Mouse (Mus musculus) duodenum, adult 2 months (tissue): ENCODE measurements around the gene Mapre1. TPM values are rescaled to one million over a fixed set of nuclear protein-coding genes. Genes with fewer than 3 reads are reported as not detected.

Experiments used
- polyA plus RNA-seq: library from polyadenylated mRNA; depleted of rRNA; stranded (reverse); fragments of >200 nt; gene quantifications from 2 replicates; pipeline ENCODE4 v1.2.3, GENCODE M21; 2012; ENCODE audit warnings: low replicate concordance; rRNA removed

Mapre1 gene
- 1.7 and 2.0 TPM in 2 replicates for polyA plus RNA-seq

DNA sequence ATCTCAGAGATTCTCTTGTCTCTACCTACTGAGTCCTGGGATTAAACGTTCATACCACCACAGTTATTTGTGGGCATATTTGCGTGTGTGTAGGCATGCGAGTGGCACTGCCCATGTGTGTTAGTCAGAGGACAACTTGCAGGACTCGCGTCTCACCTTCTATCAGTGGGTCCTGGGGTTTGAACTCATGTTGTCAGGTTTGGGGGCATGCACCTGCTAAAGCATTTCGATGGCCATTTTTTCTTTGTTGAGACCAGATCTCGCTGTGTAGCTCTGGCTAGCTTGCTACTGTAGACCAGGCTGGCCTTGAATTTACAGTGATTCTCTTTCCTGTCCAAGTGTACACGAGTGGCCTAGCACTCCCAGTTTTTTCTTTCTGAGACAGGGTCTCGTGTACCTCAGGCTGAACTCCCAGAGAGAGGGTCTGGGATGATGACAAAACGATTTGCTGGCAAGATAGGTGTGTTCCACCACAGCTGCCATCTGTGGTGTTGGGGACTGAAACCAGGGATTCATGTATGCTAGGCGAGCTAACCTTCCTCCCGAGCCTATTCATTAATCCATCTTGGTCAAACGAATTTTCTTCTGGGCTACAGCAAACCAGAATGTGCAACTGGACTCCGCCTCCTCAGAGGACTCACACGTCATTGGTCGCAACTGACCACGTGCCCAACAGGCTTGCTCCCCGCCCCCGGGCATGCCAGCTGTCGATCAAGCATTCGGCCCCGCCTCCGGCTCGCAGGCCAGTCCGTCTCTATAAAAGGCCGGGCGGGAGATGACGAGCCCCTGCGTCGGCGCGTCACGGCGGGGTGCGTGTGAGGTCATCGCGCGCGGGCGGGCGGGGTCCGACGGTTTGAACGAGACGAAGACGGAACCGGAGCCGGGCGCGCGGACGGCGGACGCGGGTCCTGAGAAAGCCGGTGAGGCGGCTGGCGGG, at the start of gene Mapre1:
Gene Mapre1 (plus strand): TSS at position 775 of the 937 bp plus-strand sequence.

GRCm38 (mm10) chr2:153696352-153696751, 44.7 kb upstream of the Mapre1 start, which contains the start of gene Dnmt3c:
TSS of gene Dnmt3c (plus strand) at chr2:153696652.

DNA sequence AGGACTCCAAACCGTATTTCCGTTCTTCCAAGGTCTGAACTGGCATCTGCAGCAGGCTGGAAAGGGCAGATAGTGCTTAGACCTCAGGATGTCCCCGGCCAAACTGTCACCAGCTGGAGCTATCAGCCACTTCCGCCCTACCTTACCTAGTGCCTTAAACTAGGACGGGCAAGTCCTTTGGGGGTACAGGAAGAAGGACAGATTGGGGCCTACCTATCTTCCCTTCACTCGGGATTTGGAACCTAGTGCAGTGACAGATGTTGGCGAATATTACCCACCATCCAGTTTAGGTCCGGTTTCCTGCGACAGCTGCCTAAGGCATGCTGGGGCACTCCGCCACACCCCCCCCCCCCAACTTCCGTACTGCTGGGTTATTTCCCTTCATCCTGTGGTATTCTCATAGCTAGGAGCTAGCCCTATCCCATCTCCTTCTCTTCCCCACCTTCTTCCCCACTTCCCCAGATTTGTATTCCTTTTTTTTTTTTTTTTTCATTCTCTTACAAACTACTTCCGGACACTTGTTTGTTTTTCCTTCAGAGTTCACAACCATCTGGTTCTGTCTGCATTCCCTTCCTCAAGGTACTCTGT, 38.4 kb downstream of the Mapre1 start, which contains the start of gene Efcab8:
Gene Efcab8 (plus strand): TSS at position 538 of the 588 bp plus-strand sequence.

Other genes with a start within 250 kb of the Mapre1 start
- gene 4930404H24Rik, start 248.5 kb upstream of the Mapre1 start, polyA plus RNA-seq = not detected in 2 replicates
- gene Nol4l, start 211.3 kb upstream of the Mapre1 start, polyA plus RNA-seq = 19.7 and 24.5 TPM in 2 replicates
- 16.3 and 18.4 TPM in 2 replicates for gene Commd7, start 108.5 kb upstream of the Mapre1 start, polyA plus RNA-seq
- 0.49 and 1.1 TPM in 2 replicates for gene Dnmt3b, start 91.8 kb upstream of the Mapre1 start, polyA plus RNA-seq
- not detected in 2 replicates for gene Dnmt3c, start 44.6 kb upstream of the Mapre1 start, polyA plus RNA-seq
- gene Efcab8, start 38.7 kb downstream of the Mapre1 start, polyA plus RNA-seq = 0.13 and 0.22 TPM in 2 replicates
- not detected in 2 replicates for gene Sun5, start 129.8 kb downstream of the Mapre1 start, polyA plus RNA-seq
- 0.07 TPM in 1 of 2 replicates, not detected in the other for gene Bpifb2, start 133.8 kb downstream of the Mapre1 start, polyA plus RNA-seq
- gene Bpifb6, start 159.1 kb downstream of the Mapre1 start, polyA plus RNA-seq = not detected in 2 replicates
- gene Bpifb3, start 177.0 kb downstream of the Mapre1 start, polyA plus RNA-seq = not detected in 2 replicates
- 0.06 TPM in 1 of 2 replicates, not detected in the other for gene Bpifb4, start 196.9 kb downstream of the Mapre1 start, polyA plus RNA-seq
- not detected in 2 replicates for gene Bpifa6, start 233.7 kb downstream of the Mapre1 start, polyA plus RNA-seq